Mouse (Mus musculus): Measurements from ENCODE around the gene Armc7.
"Not testable (repeated sequence)": the region's sequence is repeated elsewhere in the genome, so short reads cannot be mapped to it uniquely, and the experiment has no call there.

Armc7 gene

GRCm38 (mm10) chr11:115526446-115526845 is 51.0 kb downstream of the Armc7 start:
- not testable (repeated sequence) for DNase-seq (ENCODE audit: low spot score)

- no peak for DNase-seq (ENCODE audit: low spot score)
Observed at GRCm38 (mm10) chr11:115534759-115535371, 59.4 kb downstream of the Armc7 start.

GRCm38 (mm10) chr11:115535401-115536037 is 60.1 kb downstream of the Armc7 start:
- peak; percentile 61 for DNase-seq (ENCODE audit: low spot score)

GRCm38 (mm10) chr11:115536038-115536681 is 60.7 kb downstream of the Armc7 start, which contains the start of gene Sumo2:
TSS of gene Sumo2 (minus strand) at chr11:115536276.
- peak; percentile 99 for DNase-seq (ENCODE audit: low spot score)

GRCm38 (mm10) chr11:115536856-115537568 is 61.5 kb downstream of the Armc7 start:
- no peak for DNase-seq (ENCODE audit: low spot score)

- DNase-seq (ENCODE audit: low spot score), result no peak
Observed at GRCm38 (mm10) chr11:115538045-115538444, 62.6 kb downstream of the Armc7 start.
